Mouse (Mus musculus) induced T-regulatory cell, adult 2 months (primary cell): ENCODE measurements at regions not wholly inside any gene's neighbourhood (a gene's known extent, or its start where the extent isn't known, plus 50 kb on each side); places are given as distances from the start of the nearest gene placed in this dataset.
A peak's percentile ranks its signal among the peaks of the same experiment; 100 is the strongest.

Source experiments
- DNase-seq: peaks from one replicate; pipeline ENCODE4 v3.0.0-alpha.2; 2012; ENCODE audit warnings: low read depth

- peak; percentile 68 for DNase-seq
Measured at GRCm38 (mm10) chr6:39283761-39284415, 77.3 kb upstream of the Kdm7a start.

GRCm38 (mm10) chr6:39278317-39278716 lies 71.7 kb upstream of the Kdm7a start:
- no peak for DNase-seq

- peak; percentile 70 for DNase-seq
Measured at GRCm38 (mm10) chr6:39274774-39275502, 68.3 kb upstream of the Kdm7a start.

- DNase-seq, result peak; percentile 50
Measured at GRCm38 (mm10) chr6:39273427-39273826, 66.8 kb upstream of the Kdm7a start.

GRCm38 (mm10) chr6:39270457-39270856 lies 63.9 kb upstream of the Kdm7a start:
- no peak for DNase-seq

GRCm38 (mm10) chr6:39269706-39270105 lies 63.1 kb upstream of the Kdm7a start:
- no peak for DNase-seq

- peak; percentile 47 for DNase-seq
Measured at GRCm38 (mm10) chr6:39268647-39269428, 62.2 kb upstream of the Kdm7a start.

GRCm38 (mm10) chr6:39264722-39265121 lies 58.1 kb upstream of the Kdm7a start:
- DNase-seq, result no peak

- DNase-seq, result no peak
Measured at GRCm38 (mm10) chr6:39263615-39264014, 57.0 kb upstream of the Kdm7a start.

- no peak for DNase-seq
Measured at GRCm38 (mm10) chr6:39261951-39262350, 55.4 kb upstream of the Kdm7a start.

GRCm38 (mm10) chr6:39260480-39260879 lies 53.9 kb upstream of the Kdm7a start:
- no peak for DNase-seq

GRCm38 (mm10) chr6:39259129-39259528 lies 52.5 kb upstream of the Kdm7a start:
- no peak for DNase-seq

GRCm38 (mm10) chr6:39258656-39259055 lies 52.1 kb upstream of the Kdm7a start:
- DNase-seq, result peak; percentile 69

GRCm38 (mm10) chr6:39257667-39258395 lies 51.2 kb upstream of the Kdm7a start:
- peak; percentile 83 for DNase-seq

- DNase-seq, result peak; percentile 73
Measured at GRCm38 (mm10) chr6:39257111-39257571, 50.6 kb upstream of the Kdm7a start.

- DNase-seq, result peak; percentile 41
Measured at GRCm38 (mm10) chr6:39256304-39257103, 49.9 kb upstream of the Kdm7a start.
